Mouse (Mus musculus): Measurements from ENCODE around the gene Cep135.

The Cep135 gene

GRCm38 (mm10) chr5:76684658-76685605 is 96.4 kb downstream of the Cep135 start:
- no peak for DNase-seq (ENCODE audit: low read depth, low spot score)

DNA sequence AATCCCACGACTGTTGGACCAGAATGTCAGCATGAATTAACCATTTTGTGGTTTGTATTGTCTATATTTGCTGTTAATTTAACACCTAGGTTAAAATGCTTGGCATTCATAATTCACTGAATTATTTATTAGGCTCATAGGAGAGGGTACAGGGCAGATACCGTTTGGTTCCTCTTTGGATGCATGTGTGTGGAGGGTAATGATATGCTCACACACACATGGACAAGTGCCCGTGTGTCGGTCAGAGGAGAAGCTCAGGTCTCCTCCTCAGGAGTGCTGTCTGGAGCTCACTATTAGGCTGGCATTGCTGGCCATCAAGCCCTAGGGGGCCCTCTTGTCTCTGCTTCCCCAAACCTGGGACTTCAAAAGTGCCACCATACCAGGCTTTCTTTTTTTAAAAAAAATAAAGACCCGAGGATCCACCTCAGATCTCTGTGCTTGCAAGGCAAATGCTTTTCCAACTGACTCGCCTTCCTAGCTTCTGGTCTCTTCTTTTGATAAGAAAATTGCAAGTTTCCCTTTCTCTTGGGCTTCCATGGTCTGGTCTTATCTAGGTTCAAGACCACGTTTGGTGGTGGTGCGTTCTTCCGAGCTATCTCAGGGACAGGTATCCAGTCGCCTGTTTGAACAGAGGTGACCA is 99.6 kb downstream of the Cep135 start:
- no peak for DNase-seq (ENCODE audit: low read depth, low spot score)

DNA sequence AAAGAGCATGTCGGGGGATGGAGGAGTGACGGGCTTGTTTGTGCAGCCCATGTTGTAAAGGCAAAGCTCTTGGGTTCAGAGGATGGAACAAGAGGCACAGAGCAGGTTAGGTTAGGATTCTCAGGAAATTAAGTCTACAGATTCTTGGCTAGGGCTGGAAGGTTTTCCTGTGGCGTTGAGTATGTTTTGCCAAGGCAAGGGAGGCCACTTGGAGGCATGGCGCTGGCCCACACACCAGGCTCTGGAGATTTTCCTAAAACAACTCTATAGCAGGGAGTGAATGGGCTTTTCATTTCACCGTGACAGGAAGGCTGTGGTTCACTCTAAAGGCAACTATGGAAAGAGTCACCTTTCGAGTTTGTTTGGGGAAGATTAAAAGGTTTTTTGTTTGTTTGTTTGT is 100.1 kb downstream of the Cep135 start:
- no peak for DNase-seq (ENCODE audit: low read depth, low spot score)

DNA sequence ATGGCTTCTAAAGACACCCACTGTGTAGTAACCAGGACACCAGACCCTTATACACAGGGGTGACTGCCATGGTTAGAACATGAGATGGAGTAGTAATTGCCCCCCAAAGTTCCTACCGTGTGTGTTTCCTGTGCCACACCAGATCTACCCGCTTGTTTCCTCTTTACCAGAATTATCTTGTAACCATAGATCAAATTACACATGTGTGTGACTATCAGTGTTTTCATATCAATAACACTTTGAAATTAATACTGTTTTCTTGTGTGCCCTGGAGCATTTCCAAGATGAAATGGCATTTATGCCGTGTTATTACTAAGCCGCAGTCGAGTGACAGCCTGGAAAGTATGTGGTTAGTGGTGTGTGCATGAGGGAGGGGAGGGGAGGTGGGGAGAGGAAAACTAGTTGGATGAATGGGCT is 101.7 kb downstream of the Cep135 start:
- DNase-seq (ENCODE audit: low read depth, low spot score): no peak

DNA sequence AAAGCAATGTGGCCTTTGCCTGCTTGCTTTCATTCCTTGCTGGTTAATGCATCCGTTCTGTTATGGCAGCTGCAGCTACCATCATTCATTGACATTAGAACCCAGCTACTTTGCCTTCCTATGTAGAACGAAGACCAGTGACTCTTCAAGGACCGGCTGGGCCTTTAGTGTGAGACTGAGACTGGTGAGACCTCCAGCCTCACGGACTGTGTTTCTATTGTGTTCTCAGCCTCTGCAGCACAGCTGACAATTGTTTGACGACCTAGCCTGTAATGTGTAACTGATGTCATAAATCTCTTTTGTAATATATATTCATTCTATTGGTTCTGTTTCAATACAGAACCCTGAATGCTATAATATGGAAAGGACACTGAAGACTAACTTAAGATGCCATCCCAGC is 102.8 kb downstream of the Cep135 start:
- no peak for DNase-seq (ENCODE audit: low read depth, low spot score)

GRCm38 (mm10) chr5:76691706-76692424 is 103.4 kb downstream of the Cep135 start:
- DNase-seq (ENCODE audit: low read depth, low spot score): peak; percentile 23
